ENCODE assay signal across 14 mouse cellular contexts in the genomic region with DNA sequence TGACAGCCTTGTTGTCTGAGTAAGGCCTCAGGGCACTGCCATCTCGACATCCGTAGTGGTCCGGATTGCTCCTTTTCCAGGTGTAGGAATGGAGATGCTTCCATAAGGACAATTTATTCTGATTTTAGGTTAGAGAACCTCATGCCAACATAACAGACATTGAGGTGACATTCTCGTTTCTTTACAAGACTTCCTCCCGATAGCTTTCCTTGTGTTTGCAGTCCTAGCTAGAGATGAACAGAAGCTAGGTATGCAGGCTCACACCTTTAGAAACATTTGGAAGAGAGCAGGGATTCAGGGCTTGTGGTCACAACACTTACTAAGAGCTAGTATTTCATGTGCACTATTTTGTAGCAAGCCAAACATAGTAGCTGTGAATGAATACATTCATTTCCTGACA. TPM values are rescaled to one million over a fixed set of nuclear protein-coding genes. Genes with fewer than 3 reads are reported as not detected.
DNase-seq lines count a peak whose midpoint lies in the region; ATAC-seq and TF ChIP-seq lines count a peak whose summit lies in the region.
"Had no signal": no experiment of that assay in that cellular context is flagged by ENCODE, and none has a peak within 500 bp of the region (broad histone marks: within the 10 kb centered on the region; RNA-seq: fewer than 3 reads in every experiment).

No protein-coding gene starts in this region.

- H3K4me2 ChIP-seq in liver, embryonic 11.5 days, result peak overlapping the region; percentile 34; the same call in 1 of the 2 replicates
- peak overlapping the region; percentile 47 for H3K4me2 ChIP-seq in liver, embryonic 14.5 days (ENCODE audit: low read depth)

- TF ChIP-seq EP300 in liver, embryonic 14.5 days (IDR thresholded peaks at IDR 0.05; ENCODE audit: low read depth), result no peak

- ATAC-seq in liver, embryonic 11.5 days (replicated peaks; ENCODE audit: low FRiP score), result no peak
- no peak for ATAC-seq in liver, embryonic 14.5 days (ENCODE audit: insufficient read depth)

- no peaks in the 10 kb centered on the region for H3K27me3 ChIP-seq in liver, embryonic 11.5 days (replicated peaks; ENCODE audit: control insufficient read depth, insufficient read depth, low read length)
- no peaks in the 10 kb centered on the region for H3K27me3 ChIP-seq in liver, embryonic 14.5 days (ENCODE audit: control insufficient read depth, insufficient read depth, low read length)
- H3K27me3 ChIP-seq: hindbrain, embryonic 15.5 days had no signal

- 90% methylated on average over 5 of the region's 5 CpGs for WGBS in liver, embryonic 11.5 days
- 87% methylated on average over 5 of the region's 5 CpGs for WGBS in liver, embryonic 14.5 days (ENCODE audit: insufficient replicate concordance)

- DNase-seq in embryo, embryonic 10.5 days (ENCODE audit: low spot score), result peak; percentile 33
- DNase-seq in embryo, embryonic 10 days (ENCODE audit: low spot score), result no peak
- DNase-seq in liver, embryonic 11.5 days (ENCODE audit: low spot score), result no peak
- DNase-seq in liver (no peak), R1 (ENCODE audit: low read depth, low spot score) (peak; percentile 28)
- DNase-seq in liver, embryonic 14.5 days (ENCODE audit: low read depth in 3 of 3, low spot score in 3 of 3), result no peak
- DNase-seq in urinary bladder, postnatal 4 days (ENCODE audit: low spot score in 2 of 2), result no peak
- DNase-seq in ovary, postnatal 10 days (ENCODE audit: low spot score), result no peak
- DNase-seq: cerebellum, postnatal 14 days; kidney, adult 18-20 months; lung, adult 2 months; right cerebral cortex, postnatal 4 days; thymus, postnatal 36 days had no signal

- peaks cover 12% of the 10 kb centered on the region for H3K4me1 ChIP-seq in liver, embryonic 11.5 days (replicated peaks; ENCODE audit: control insufficient read depth, insufficient read depth, low read length)
- peaks cover 15 to 27% of the 10 kb centered on the region in 2 experiments for H3K4me1 ChIP-seq in liver, embryonic 14.5 days (replicated peaks; ENCODE audit: control insufficient read depth in 2 of 2, insufficient read depth in 2 of 2, low read length in 1 of 2)

- H3K27ac ChIP-seq in liver, embryonic 11.5 days (ENCODE audit: low read depth, low read length), result peak overlapping the region; percentile 79
- H3K27ac ChIP-seq in liver, embryonic 14.5 days, result peak overlapping the region; percentile 85
- H3K27ac ChIP-seq: hindbrain, embryonic 15.5 days had no signal

- peak overlapping the region; percentile 58 for H3K9ac ChIP-seq in liver, embryonic 11.5 days (ENCODE audit: low read depth, low read length)
- peak overlapping the region; percentile 52 for H3K9ac ChIP-seq in liver, embryonic 14.5 days (replicated peaks)
- H3K9ac ChIP-seq: hindbrain, embryonic 15.5 days had no signal

- H3K9me3 ChIP-seq in liver, embryonic 11.5 days (ENCODE audit: control insufficient read depth, low read length), result no peaks in the 10 kb centered on the region
- no peaks in the 10 kb centered on the region for H3K9me3 ChIP-seq in liver, embryonic 14.5 days (ENCODE audit: control insufficient read depth, low read length)
- H3K9me3 ChIP-seq: hindbrain, embryonic 15.5 days had no signal

- no peak overlapping the region for H3K4me3 ChIP-seq in liver, embryonic 11.5 days (ENCODE audit: low read depth, low read length)
- H3K4me3 ChIP-seq in liver, embryonic 14.5 days (ENCODE audit: insufficient read depth in 1 of 2, low read depth in 2 of 2, low read length in 2 of 2), result peak overlapping the region in 1 of 2 experiments; percentile 28; a peak in 3 of 4 replicates
- H3K4me3 ChIP-seq: hindbrain, embryonic 15.5 days had no signal

- no peaks in the 10 kb centered on the region for H3K36me3 ChIP-seq in liver, embryonic 11.5 days (ENCODE audit: control insufficient read depth, insufficient read depth, low read length)
- no peaks in the 10 kb centered on the region for H3K36me3 ChIP-seq in liver, embryonic 14.5 days (replicated peaks; ENCODE audit: control insufficient read depth, insufficient read depth, low read depth)
- H3K36me3 ChIP-seq: hindbrain, embryonic 15.5 days had no signal

- no peak for TF ChIP-seq CTCF in liver, embryonic 14.5 days (IDR thresholded peaks at IDR 0.05; ENCODE audit: low read depth)

RNA-seq across cellular contexts. Expression of gene Hist1h3c, which starts 2.2 kb away (rescaled TPM):
- 6.1 and 6.7 TPM in 2 replicates for polyA plus RNA-seq in liver, embryonic 11.5 days (2014; fragmentation: Nextera tagmentation; extraction: Ambion mirVana)
- polyA plus RNA-seq in liver, embryonic 14.5 days (2012; rRNA removed), result 48.5 and 88.2 TPM in 2 replicates
- 3.6 and 5.7 TPM in 2 replicates for polyA plus RNA-seq in liver, embryonic 14.5 days (2014; fragmentation: Nextera tagmentation; extraction: Ambion mirVana)

RNA-seq across cellular contexts. Expression of gene Hist1h2bb, which starts 3.3 kb away (rescaled TPM):
- 3.1 and 4.6 TPM in 2 replicates for polyA plus RNA-seq in liver, embryonic 11.5 days (2014; fragmentation: Nextera tagmentation; extraction: Ambion mirVana)
- polyA plus RNA-seq in liver, embryonic 14.5 days (2012; rRNA removed), result 20.0 and 34.0 TPM in 2 replicates
- 2.6 and 3.5 TPM in 2 replicates for polyA plus RNA-seq in liver, embryonic 14.5 days (2014; fragmentation: Nextera tagmentation; extraction: Ambion mirVana)
- polyA plus RNA-seq: hindbrain, embryonic 15.5 days had no signal

RNA-seq across cellular contexts. Expression of gene Hist1h1c, which starts 4.6 kb away (rescaled TPM):
- 24.2 and 25.8 TPM in 2 replicates for polyA plus RNA-seq in liver, embryonic 11.5 days (2014; fragmentation: Nextera tagmentation; extraction: Ambion mirVana)
- 37.4 and 46.8 TPM in 2 replicates for polyA plus RNA-seq in liver, embryonic 14.5 days (2012; rRNA removed)
- polyA plus RNA-seq in liver, embryonic 14.5 days (2014; fragmentation: Nextera tagmentation; extraction: Ambion mirVana), result 72.5 and 86.6 TPM in 2 replicates

RNA-seq across cellular contexts. Expression of gene Hist1h2ab, which starts 7.7 kb away (rescaled TPM):
- polyA plus RNA-seq in liver, embryonic 11.5 days (2014; fragmentation: Nextera tagmentation; extraction: Ambion mirVana), result 38.5 and 42.1 TPM in 2 replicates
- 45.2 and 45.3 TPM in 2 replicates for polyA plus RNA-seq in liver, embryonic 14.5 days (2012; rRNA removed)
- polyA plus RNA-seq in liver, embryonic 14.5 days (2014; fragmentation: Nextera tagmentation; extraction: Ambion mirVana), result 70.4 and 74.8 TPM in 2 replicates

RNA-seq across cellular contexts. Expression of gene Hist1h3b, which starts 8.9 kb away (rescaled TPM):
- 5.5 and 8.3 TPM in 2 replicates for polyA plus RNA-seq in liver, embryonic 11.5 days (2014; fragmentation: Nextera tagmentation; extraction: Ambion mirVana)
- polyA plus RNA-seq in liver, embryonic 14.5 days (2012; rRNA removed), result 40.0 and 45.7 TPM in 2 replicates
- 8.9 and 11.4 TPM in 2 replicates for polyA plus RNA-seq in liver, embryonic 14.5 days (2014; fragmentation: Nextera tagmentation; extraction: Ambion mirVana)

Comparison
In these comparisons a context has a peak if more than half of its experiments do, and no peak if none do; other contexts are left out.
1. DNase-seq: peak in embryo, embryonic 10.5 days (single experiment) and R1 (single experiment); none in embryo, embryonic 10 days (single experiment), liver, embryonic 11.5 days (single experiment), liver (single experiment), liver, embryonic 14.5 days (0 of 3), urinary bladder, postnatal 4 days (0 of 2) and ovary, postnatal 10 days (single experiment).